Mouse (Mus musculus) heart, adult 9 months (tissue): ENCODE measurements around the gene Prr15l.

Experiments used
- DNase-seq, 2 experiments: peaks; one replicate each; pipeline ENCODE4 v3.0.0; 2022; ENCODE audit warnings: low spot score in 2 of 2

Prr15l gene

GRCm38 (mm10) chr11:96928088-96928487 lies at the start of gene Prr15l:
TSS of gene Prr15l (plus strand) at chr11:96928104.
- no peak for DNase-seq

- no peak for DNase-seq
These were observed 49.2 kb upstream of the Prr15l start for GRCm38 (mm10) chr11:96878715-96879114.

- no peak for DNase-seq
These were observed 48.5 kb upstream of the Prr15l start for GRCm38 (mm10) chr11:96879359-96879758.

GRCm38 (mm10) chr11:96880296-96880695 lies 47.6 kb upstream of the Prr15l start:
- DNase-seq, result no peak

GRCm38 (mm10) chr11:96885901-96886340 lies 42.0 kb upstream of the Prr15l start:
- DNase-seq, result no peak

GRCm38 (mm10) chr11:96886942-96887546 lies 40.9 kb upstream of the Prr15l start:
- no peak for DNase-seq

GRCm38 (mm10) chr11:96891784-96892527 lies 35.9 kb upstream of the Prr15l start:
- DNase-seq, result no peak

GRCm38 (mm10) chr11:96893203-96893842 lies 34.6 kb upstream of the Prr15l start:
- no peak for DNase-seq

- no peak for DNase-seq
These were observed 32.0 kb upstream of the Prr15l start for GRCm38 (mm10) chr11:96895886-96896285.

GRCm38 (mm10) chr11:96899449-96900306 lies 28.2 kb upstream of the Prr15l start:
- DNase-seq, result no peak

GRCm38 (mm10) chr11:96901332-96901731 lies 26.6 kb upstream of the Prr15l start:
- DNase-seq, result no peak

- DNase-seq, result no peak
These were observed 25.0 kb upstream of the Prr15l start for GRCm38 (mm10) chr11:96902639-96903635.

GRCm38 (mm10) chr11:96906431-96907161 lies 21.3 kb upstream of the Prr15l start:
- DNase-seq, result peak; percentile 60 to 65

GRCm38 (mm10) chr11:96908594-96908993 lies 19.3 kb upstream of the Prr15l start:
- DNase-seq, result no peak

- peak; percentile 52 to 78 for DNase-seq
These were observed 17.9 kb upstream of the Prr15l start for GRCm38 (mm10) chr11:96910003-96910402.

GRCm38 (mm10) chr11:96912682-96913081 lies 15.2 kb upstream of the Prr15l start:
- no peak for DNase-seq

- DNase-seq, result peak; percentile 98 to 99
These were observed 11.6 kb upstream of the Prr15l start, which contains the start of gene Cdk5rap3 for GRCm38 (mm10) chr11:96916044-96916884. TSS of gene Cdk5rap3 (minus strand) at chr11:96916496.

GRCm38 (mm10) chr11:96916885-96917396 lies 11.0 kb upstream of the Prr15l start:
- no peak for DNase-seq

GRCm38 (mm10) chr11:96917415-96917814 lies 10.5 kb upstream of the Prr15l start:
- DNase-seq, result no peak
